Mouse (Mus musculus) limb, embryonic 11.5 days (tissue): Measurements from ENCODE around the gene Gm21954. TPM values are rescaled to one million over a fixed set of nuclear protein-coding genes. Genes with fewer than 3 reads are reported as not detected.

Experiments used
- ATAC-seq: fragments of 200-750 bp; cut with Nextera tagmentation; 2 replicates; pipeline ENCODE4 v1.8.0; 2017; ENCODE audit warnings: low read depth; ENCODE audit not compliant: insufficient number of reproducible peaks, low FRiP score, low TSS enrichment
- DNase-seq: peaks from one replicate; pipeline ENCODE4 v3.0.0-alpha.2; 2015; ENCODE audit warnings: low spot score
- H3K27ac ChIP-seq: fragments of 300-500 bp; sonication (generic); replicated peaks from 2 replicates; pipeline ENCODE4 v1.5.1; 2014; ENCODE audit warnings: low read depth, mild to moderate bottlenecking, low read length
- H3K27me3 ChIP-seq: fragments of 300-500 bp; sonication (generic); 2 replicates; pipeline ENCODE4 v1.6.1; 2014; ENCODE audit warnings: mild to moderate bottlenecking, low read length, mixed read lengths; ENCODE audit not compliant: control insufficient read depth, insufficient read depth
- H3K36me3 ChIP-seq: fragments of 300-500 bp; sonication (generic); 2 replicates; pipeline ENCODE4 v1.6.1; 2014; ENCODE audit warnings: mild to moderate bottlenecking, low read length, moderate library complexity, mixed read lengths; ENCODE audit not compliant: control insufficient read depth, insufficient read depth
- H3K4me1 ChIP-seq: fragments of 300-500 bp; sonication (generic); 2 replicates; pipeline ENCODE4 v1.6.1; 2014; ENCODE audit warnings: low read length, mixed read lengths; ENCODE audit not compliant: control insufficient read depth, insufficient read depth
- H3K4me2 ChIP-seq: fragments of 300-500 bp; sonication (generic); 2 replicates; pipeline ENCODE4 v1.6.1; 2014; ENCODE audit warnings: low read depth, mild to moderate bottlenecking, moderate library complexity; ENCODE audit not compliant: severe bottlenecking
- H3K4me3 ChIP-seq: fragments of 300-500 bp; sonication (generic); 2 replicates; pipeline ENCODE4 v1.5.1; 2014; ENCODE audit warnings: low read depth, low read length
- H3K9ac ChIP-seq: fragments of 300-500 bp; sonication (generic); 2 replicates; pipeline ENCODE4 v1.6.1; 2014; ENCODE audit warnings: mild to moderate bottlenecking, low read length
- H3K9me3 ChIP-seq: fragments of 300-500 bp; sonication (generic); 2 replicates; pipeline ENCODE4 v1.6.1; 2016; ENCODE audit warnings: low read length; ENCODE audit not compliant: control insufficient read depth
- WGBS: fragments of 180-500 bp; shearing (Covaris S2); extraction: QIAGEN DNeasy Blood & Tissue Kit; methylation state at CpG from one replicate; pipeline ENCODE4 v1.1.7; 2014; 5-methylcytosine and 5-hydroxymethylcytosine counted together
- polyA plus RNA-seq: library from polyadenylated mRNA; unstranded; fragments of >200 nt; fragmentation: Nextera tagmentation; extraction: Ambion mirVana; gene quantifications from 2 replicates; pipeline ENCODE4 v1.2.1, GENCODE M21; 2014

Gm21954 gene
- polyA plus RNA-seq, 1 experiment from 2014 or later: not detected

- DNase-seq (peak; percentile 67), ATAC-seq (peak; percentile 84)
- Histone ChIP-seq H3K4me2 (no peak overlapping the region), H3K4me1 (peaks cover 17% of the 10 kb centered on the region), H3K9me3 (no peaks in the 10 kb centered on the region), H3K4me3 (no peak overlapping the region), H3K9ac (no peak overlapping the region), H3K36me3 (no peaks in the 10 kb centered on the region), H3K27me3 (no peaks in the 10 kb centered on the region), H3K27ac (peak overlapping the region; percentile 67)
- WGBS: 8% methylated on average over 9 of the region's 9 CpGs
Observed at GRCm38 (mm10) chr3:55496462-55496941, 24.5 kb upstream of the Gm21954 start.

GRCm38 (mm10) chr3:55495866-55496265 lies 23.9 kb upstream of the Gm21954 start:
- peak; percentile 61 for ATAC-seq

GRCm38 (mm10) chr3:55495231-55495630 lies 23.2 kb upstream of the Gm21954 start:
- no peak for DNase-seq
- H3K4me1 ChIP-seq: peaks cover 17% of the 10 kb centered on the region
- no peaks in the 10 kb centered on the region for H3K9me3 ChIP-seq
- no peak overlapping the region for H3K9ac ChIP-seq
- no peak for ATAC-seq
- no peak overlapping the region for H3K4me3 ChIP-seq
- no peaks in the 10 kb centered on the region for H3K36me3 ChIP-seq
- no peaks in the 10 kb centered on the region for H3K27me3 ChIP-seq
- no peak overlapping the region for H3K4me2 ChIP-seq
- 39% methylated on average over 7 of the region's 7 CpGs for WGBS
- peak overlapping the region; percentile 84 for H3K27ac ChIP-seq

More at GRCm38 (mm10) chr3:55495866-55496265, 23.9 kb upstream of the Gm21954 start:
- Histone ChIP-seq H3K9ac (no peak overlapping the region), H3K9me3 (no peaks in the 10 kb centered on the region), H3K4me3 (no peak overlapping the region), H3K4me2 (no peak overlapping the region), H3K4me1 (peaks cover 17% of the 10 kb centered on the region), H3K27ac (peak overlapping the region; percentile 67), H3K27me3 (no peaks in the 10 kb centered on the region), H3K36me3 (no peaks in the 10 kb centered on the region)
- 5% methylated on average over 4 of the region's 4 CpGs for WGBS
- DNase-seq: peak; percentile 65

- H3K4me2 ChIP-seq: no peak overlapping the region
- H3K9ac ChIP-seq: no peak overlapping the region
- H3K4me1 ChIP-seq: peaks cover 17% of the 10 kb centered on the region
- no peaks in the 10 kb centered on the region for H3K36me3 ChIP-seq
- H3K4me3 ChIP-seq: no peak overlapping the region
- H3K9me3 ChIP-seq: no peaks in the 10 kb centered on the region
- H3K27ac ChIP-seq: no peak overlapping the region
- H3K27me3 ChIP-seq: no peaks in the 10 kb centered on the region
- ATAC-seq (no peak), DNase-seq (no peak)
- 43% methylated on average over 4 of the region's 4 CpGs for WGBS
Observed at GRCm38 (mm10) chr3:55494348-55494747, 22.3 kb upstream of the Gm21954 start.

- ATAC-seq: no peak
- H3K27ac ChIP-seq: peak overlapping the region; percentile 68
Observed at GRCm38 (mm10) chr3:55492021-55492420, 20.0 kb upstream of the Gm21954 start.

GRCm38 (mm10) chr3:55489231-55489990 lies 17.4 kb upstream of the Gm21954 start:
- Histone ChIP-seq H3K4me1 (no peaks in the 10 kb centered on the region), H3K4me3 (no peak overlapping the region), H3K27me3 (no peaks in the 10 kb centered on the region), H3K36me3 (no peaks in the 10 kb centered on the region), H3K4me2 (no peak overlapping the region), H3K9me3 (no peaks in the 10 kb centered on the region), H3K9ac (no peak overlapping the region), H3K27ac (no peak overlapping the region)
- DNase-seq: no peak
- no peak for ATAC-seq
- 79% methylated on average over 12 of the region's 12 CpGs for WGBS

More at GRCm38 (mm10) chr3:55492021-55492420, 20.0 kb upstream of the Gm21954 start:
- H3K27me3 ChIP-seq: no peaks in the 10 kb centered on the region
- no peak overlapping the region for H3K4me2 ChIP-seq
- WGBS: 23% methylated on average over 6 of the region's 6 CpGs
- no peak for DNase-seq
- H3K4me3 ChIP-seq: no peak overlapping the region
- peaks cover 9% of the 10 kb centered on the region for H3K4me1 ChIP-seq
- H3K9ac ChIP-seq: no peak overlapping the region
- H3K36me3 ChIP-seq: no peaks in the 10 kb centered on the region
- H3K9me3 ChIP-seq: no peaks in the 10 kb centered on the region

GRCm38 (mm10) chr3:55483328-55483727 lies 11.3 kb upstream of the Gm21954 start:
- ATAC-seq: no peak
- Histone ChIP-seq H3K9me3 (no peaks in the 10 kb centered on the region), H3K27me3 (no peaks in the 10 kb centered on the region), H3K9ac (no peak overlapping the region), H3K4me1 (peaks cover 22% of the 10 kb centered on the region), H3K36me3 (no peaks in the 10 kb centered on the region), H3K4me3 (no peak overlapping the region), H3K27ac (no peak overlapping the region), H3K4me2 (no peak overlapping the region)
- no peak for DNase-seq
- 36% methylated on average over 4 of the region's 4 CpGs for WGBS

GRCm38 (mm10) chr3:55481140-55481539 lies 9.1 kb upstream of the Gm21954 start:
- DNase-seq (no peak), ATAC-seq (no peak)
- Histone ChIP-seq H3K4me2 (no peak overlapping the region), H3K9ac (no peak overlapping the region), H3K27ac (no peak overlapping the region), H3K36me3 (no peaks in the 10 kb centered on the region), H3K27me3 (no peaks in the 10 kb centered on the region), H3K4me3 (no peak overlapping the region), H3K4me1 (peaks cover 22% of the 10 kb centered on the region), H3K9me3 (no peaks in the 10 kb centered on the region)
- WGBS: 66% methylated on average over 1 of the region's 1 CpGs
